Mouse (Mus musculus): ENCODE results near the gene Dcakd.

Dcakd gene
- long read RNA-seq, experiment 1, transcript Dcakd-201 (5 exons, 1,744 nt), result major isoform, 28 of 36 reads
- long read RNA-seq, experiment 1, partial matches to known transcripts, result 2 of 36 reads
- long read RNA-seq, experiment 1, other reads (novel, unspliced or antisense), result 6 of 36 reads
- long read RNA-seq, experiment 2, transcript Dcakd-201 (5 exons, 1,744 nt), result major isoform, 22 of 35 reads
- long read RNA-seq, experiment 2, partial matches to known transcripts, result 4 of 35 reads
- long read RNA-seq, experiment 2, other reads (novel, unspliced or antisense), result 9 of 35 reads

- intact Hi-C loops (cut with DNase I), result no loop called here
These were observed at the start of gene Dcakd, which contains the start of gene Nmt1 for GRCm38 (mm10) chr11:103028176-103028891. Dcakd (minus strand) TSS chr11:103028333. Nmt1 (plus strand) TSS chr11:103028190.

DNA sequence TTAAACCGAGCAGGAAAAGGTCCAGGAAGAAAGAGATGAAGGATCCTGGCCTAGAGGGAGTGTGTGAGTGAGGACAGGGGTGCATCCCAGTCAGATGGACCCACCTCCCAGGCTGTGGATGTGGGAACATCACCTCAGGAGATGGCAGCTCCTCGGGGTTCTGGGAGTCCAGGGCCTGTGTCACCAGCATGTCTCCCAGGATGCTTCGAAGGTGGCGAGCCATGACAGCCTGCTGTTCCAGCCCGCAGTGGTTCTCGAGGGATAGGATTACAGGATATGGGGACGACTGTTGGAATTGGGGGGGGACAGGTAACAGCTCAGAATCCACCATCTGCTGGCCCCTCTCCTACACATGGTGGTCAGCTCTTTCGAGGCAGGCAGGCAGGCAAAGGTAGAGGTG is 48.4 kb upstream of the Dcakd start:
- intact Hi-C loops (cut with DNase I), result no loop called here

DNA sequence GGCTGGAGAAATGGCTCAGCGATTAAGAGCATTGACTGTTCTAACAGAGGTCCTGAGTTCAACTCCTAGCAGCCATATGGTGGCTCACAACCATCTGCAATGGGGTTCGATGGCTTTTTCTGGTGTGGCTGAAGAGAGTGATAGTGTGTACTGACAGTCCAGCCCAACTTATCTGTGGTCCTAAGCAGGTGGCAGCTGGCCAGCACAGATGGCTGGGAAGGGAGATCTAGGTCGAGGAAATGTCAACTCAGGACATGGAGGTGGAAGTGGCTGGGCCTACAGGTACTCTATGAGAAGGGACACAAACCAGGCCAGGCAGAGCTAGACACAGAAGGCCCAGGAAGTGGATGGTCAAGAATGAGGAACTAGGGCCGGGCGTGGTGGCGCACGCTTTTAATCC is 47.9 kb upstream of the Dcakd start:
- intact Hi-C loops (cut with DNase I), result no loop called here

DNA sequence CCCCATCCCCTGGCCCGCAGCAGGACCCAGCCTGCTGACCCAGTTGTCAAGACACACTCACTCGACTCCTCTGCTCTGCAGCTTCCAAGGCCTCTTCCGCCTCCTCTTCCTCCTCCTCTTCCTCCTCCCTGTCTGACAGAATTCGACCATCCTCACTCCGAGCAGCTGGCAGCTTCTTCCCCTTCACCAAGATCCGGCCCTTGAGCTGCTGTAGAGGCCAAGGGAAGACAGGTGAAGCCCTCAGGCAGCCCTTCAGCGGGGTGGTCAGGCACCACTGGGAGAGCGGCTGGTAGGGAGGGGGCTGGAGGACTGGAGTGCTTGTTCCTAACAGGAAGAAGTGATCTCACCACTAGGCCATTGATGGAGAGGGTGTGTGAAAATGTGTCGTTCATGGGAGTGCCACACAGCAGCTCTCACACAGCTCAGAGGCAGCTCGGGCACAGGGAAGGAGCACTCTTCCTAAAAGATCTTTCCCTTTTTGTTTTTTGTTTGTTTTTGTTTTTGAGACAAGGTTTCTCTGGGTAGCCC is 46.7 kb upstream of the Dcakd start:
- intact Hi-C loops (cut with DNase I), result no loop called here

DNA sequence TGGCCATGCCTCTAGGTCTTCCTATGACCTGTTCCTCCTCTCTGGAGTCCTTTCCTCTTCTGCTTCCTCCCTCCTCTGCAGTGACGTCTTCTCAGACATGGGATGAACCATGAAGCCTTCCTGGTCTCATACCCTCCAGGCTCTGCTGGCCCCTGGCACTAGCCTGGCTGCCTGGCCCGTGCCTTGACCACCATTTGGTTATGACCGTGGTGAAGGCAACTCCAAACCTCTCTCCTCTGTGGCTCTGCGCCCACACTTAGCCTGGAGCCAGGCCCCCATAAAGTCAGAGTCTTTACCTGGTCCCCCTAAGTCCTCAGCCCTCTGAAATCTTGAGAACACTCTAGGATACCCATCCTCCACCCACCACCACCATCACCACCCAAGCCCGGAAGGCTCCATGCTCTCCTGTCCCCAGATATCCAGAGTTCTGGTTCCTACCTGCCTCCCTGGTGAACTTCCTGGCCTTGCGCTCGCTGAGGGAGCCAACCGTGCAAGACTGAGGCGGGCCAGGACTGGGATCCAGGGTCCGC is 46.1 kb upstream of the Dcakd start:
- intact Hi-C loops (cut with DNase I), result no loop called here

GRCm38 (mm10) chr11:103073671-103074070 is 45.5 kb upstream of the Dcakd start:
- intact Hi-C loops (cut with DNase I), result no loop called here

GRCm38 (mm10) chr11:103070322-103070880 is 42.3 kb upstream of the Dcakd start:
- intact Hi-C loops (cut with DNase I), result no loop called here

DNA sequence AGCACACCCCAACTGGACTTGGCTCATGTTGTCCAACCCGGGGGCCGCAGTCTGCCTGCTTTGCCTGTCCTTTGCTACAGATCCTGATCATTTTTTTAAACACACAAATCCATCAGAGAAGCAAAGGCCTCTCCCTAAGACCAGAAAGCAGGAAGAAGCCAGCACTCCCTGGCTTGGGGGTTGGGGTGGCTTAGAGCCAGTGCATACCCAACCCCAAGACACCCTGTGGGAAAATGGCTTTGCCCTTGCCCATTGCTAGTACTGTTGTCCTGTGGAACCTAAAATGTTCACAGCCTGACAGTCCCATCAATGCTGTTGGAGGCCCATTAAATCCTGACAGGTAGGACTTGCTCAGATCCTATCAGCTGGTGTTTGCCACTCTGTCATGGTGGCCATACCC is 41.6 kb upstream of the Dcakd start:
- intact Hi-C loops (cut with DNase I), result no loop called here

GRCm38 (mm10) chr11:103068884-103069283 is 40.8 kb upstream of the Dcakd start:
- intact Hi-C loops (cut with DNase I), result no loop called here

- intact Hi-C loops (cut with DNase I), result no loop called here
These were observed 40.1 kb upstream of the Dcakd start for GRCm38 (mm10) chr11:103068272-103068671.

- intact Hi-C loops (cut with DNase I), result no loop called here
These were observed 39.4 kb upstream of the Dcakd start for GRCm38 (mm10) chr11:103067457-103068001.

DNA sequence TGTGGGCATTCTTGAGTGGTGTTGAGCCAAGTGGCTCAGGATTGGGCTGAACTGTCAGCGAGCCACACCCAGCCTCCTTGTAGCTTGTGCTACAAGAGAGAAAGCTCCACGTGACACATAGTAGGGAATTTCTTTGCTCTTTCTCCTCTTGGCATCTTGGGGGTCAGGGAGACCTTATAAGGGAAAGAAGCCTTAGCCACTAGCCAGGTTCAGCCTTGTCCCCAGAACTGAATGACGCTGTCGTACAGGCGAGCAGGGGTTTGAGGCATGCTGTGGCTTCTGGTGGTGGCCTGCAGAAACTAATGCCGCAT is 38.9 kb upstream of the Dcakd start:
- intact Hi-C loops (cut with DNase I), result no loop called here

- intact Hi-C loops (cut with DNase I), result no loop called here
These were observed 38.3 kb upstream of the Dcakd start for GRCm38 (mm10) chr11:103066191-103067050.

GRCm38 (mm10) chr11:103058499-103059085 is 30.5 kb upstream of the Dcakd start:
- intact Hi-C loops (cut with DNase I), result loop anchor here (10.0 kb wide), 2 partner anchors 154 to 284 kb away; partner anchors contain the start of gene Gfap

- intact Hi-C loops (cut with DNase I), result loop anchor here (10.0 kb wide), 2 partner anchors 152 to 282 kb away; partner anchors contain the start of gene Gfap
These were observed 28.5 kb upstream of the Dcakd start for GRCm38 (mm10) chr11:103056636-103057035.

GRCm38 (mm10) chr11:103054798-103055197 is 26.7 kb upstream of the Dcakd start:
- intact Hi-C loops (cut with DNase I), result loop anchor here (5.0 to 10.0 kb wide), 3 partner anchors 57 to 280 kb away; partner anchors contain the start of gene Gfap

- intact Hi-C loops (cut with DNase I), result loop anchor here (5.0 to 10.0 kb wide), 3 partner anchors 56 to 279 kb away; partner anchors contain the start of gene Gfap
These were observed 25.3 kb upstream of the Dcakd start for GRCm38 (mm10) chr11:103053191-103054076.

- intact Hi-C loops (cut with DNase I), result loop anchor here (5.0 to 10.0 kb wide), 3 partner anchors 55 to 277 kb away; partner anchors contain the start of gene Gfap
These were observed 23.9 kb upstream of the Dcakd start for GRCm38 (mm10) chr11:103052078-103052477.

GRCm38 (mm10) chr11:103051249-103051691 is 23.1 kb upstream of the Dcakd start:
- intact Hi-C loops (cut with DNase I), result loop anchor here (5.0 to 10.0 kb wide), 3 partner anchors 54 to 276 kb away; partner anchors contain the start of gene Gfap
